Mouse (Mus musculus): ENCODE data around the gene Cyb5r3. TPM values are rescaled to one million over a fixed set of nuclear protein-coding genes. Genes with fewer than 3 reads are reported as not detected.
"Not testable (repeated sequence)": the region's sequence is repeated elsewhere in the genome, so short reads cannot be mapped to it uniquely, and the experiment has no call there.

Gene Cyb5r3
- polyA plus RNA-seq, 1 experiment from 2014 or later: 130 TPM

GRCm38 (mm10) chr15:83135654-83136053 lies 36.7 kb downstream of the Cyb5r3 start:
- Histone ChIP-seq H3K36me3 (ENCODE audit: control insufficient read depth, insufficient read depth, low read length) (peaks cover 41% of the 10 kb centered on the region), H3K4me1 (ENCODE audit: control insufficient read depth, insufficient read depth, low read depth, low read length) (no peaks in the 10 kb centered on the region), H3K4me3 (ENCODE audit: low read length) (no peak overlapping the region), H3K4me2 (ENCODE audit: low read length) (no peak overlapping the region), H3K9ac (ENCODE audit: low read depth, low read length) (no peak overlapping the region), H3K27me3 (replicated peaks; ENCODE audit: control insufficient read depth, insufficient read depth, low read length) (no peaks in the 10 kb centered on the region), H3K9me3 (ENCODE audit: control insufficient read depth, low read length) (no peaks in the 10 kb centered on the region), H3K27ac (ENCODE audit: low read depth, low read length) (no peak overlapping the region)
- 93% methylated on average over 2 of the region's 2 CpGs for WGBS
- no peak for ATAC-seq

GRCm38 (mm10) chr15:83134671-83135070 lies 37.7 kb downstream of the Cyb5r3 start:
- Histone ChIP-seq H3K27me3 (replicated peaks; ENCODE audit: control insufficient read depth, insufficient read depth, low read length) (no peaks in the 10 kb centered on the region), H3K9ac (ENCODE audit: low read depth, low read length) (no peak overlapping the region), H3K9me3 (ENCODE audit: control insufficient read depth, low read length) (no peaks in the 10 kb centered on the region), H3K4me1 (ENCODE audit: control insufficient read depth, insufficient read depth, low read depth, low read length) (no peaks in the 10 kb centered on the region), H3K36me3 (ENCODE audit: control insufficient read depth, insufficient read depth, low read length) (peaks cover 48% of the 10 kb centered on the region), H3K27ac (ENCODE audit: low read depth, low read length) (no peak overlapping the region), H3K4me2 (ENCODE audit: low read length) (no peak overlapping the region), H3K4me3 (ENCODE audit: low read length) (no peak overlapping the region)
- no peak for ATAC-seq
- 80% methylated on average over 6 of the region's 6 CpGs for WGBS

DNA sequence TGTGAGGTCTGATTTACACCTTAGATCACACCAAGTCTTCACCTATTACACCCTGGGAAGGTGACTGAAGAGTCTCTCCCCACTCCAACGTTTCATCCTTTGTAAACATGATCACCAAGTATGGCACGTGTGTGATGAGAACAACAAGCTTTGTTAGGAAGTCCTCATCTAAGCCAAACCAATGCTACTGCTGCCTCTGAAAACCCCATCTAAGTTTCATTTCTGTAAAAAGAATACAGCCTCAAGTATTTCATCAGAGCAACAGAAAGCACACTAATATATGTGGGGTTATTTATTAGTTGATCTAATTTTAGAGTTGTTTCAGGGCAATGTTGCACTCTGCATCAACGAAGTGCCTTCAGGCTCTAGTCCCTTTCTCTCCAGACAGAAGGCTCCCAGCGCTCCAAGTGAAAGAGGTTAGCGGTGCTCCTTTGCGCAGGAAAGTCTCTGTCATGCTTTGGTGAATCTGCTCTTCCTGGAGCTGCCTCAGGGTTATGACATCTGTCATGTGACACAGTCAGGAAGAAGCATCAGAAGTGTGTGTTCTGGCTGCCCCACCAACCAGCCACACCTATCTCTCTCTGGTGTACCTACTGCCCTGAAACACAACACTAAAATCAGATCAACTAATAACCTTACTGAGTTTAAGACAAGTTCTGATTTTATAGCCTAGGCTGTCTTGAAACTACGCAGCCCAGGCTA lies 42.7 kb downstream of the Cyb5r3 start:
- no peak overlapping the region for H3K4me3 ChIP-seq (ENCODE audit: low read length)
- H3K9me3 ChIP-seq (ENCODE audit: control insufficient read depth, low read length): no peaks in the 10 kb centered on the region
- H3K27me3 ChIP-seq (replicated peaks; ENCODE audit: control insufficient read depth, insufficient read depth, low read length): no peaks in the 10 kb centered on the region
- ATAC-seq: no peak
- H3K36me3 ChIP-seq (ENCODE audit: control insufficient read depth, insufficient read depth, low read length): peaks cover 70% of the 10 kb centered on the region
- H3K9ac ChIP-seq (ENCODE audit: low read depth, low read length): no peak overlapping the region
- H3K4me2 ChIP-seq (ENCODE audit: low read length): no peak overlapping the region
- 92% methylated on average over 7 of the region's 7 CpGs for WGBS
- H3K27ac ChIP-seq (ENCODE audit: low read depth, low read length): no peak overlapping the region
- H3K4me1 ChIP-seq (ENCODE audit: control insufficient read depth, insufficient read depth, low read depth, low read length): no peaks in the 10 kb centered on the region

GRCm38 (mm10) chr15:83127037-83127436 lies 45.4 kb downstream of the Cyb5r3 start:
- not testable (repeated sequence) for H3K27ac ChIP-seq (ENCODE audit: low read depth, low read length); H3K27me3 ChIP-seq (replicated peaks; ENCODE audit: control insufficient read depth, insufficient read depth, low read length); H3K9ac ChIP-seq (ENCODE audit: low read depth, low read length); H3K4me3 ChIP-seq (ENCODE audit: low read length); H3K9me3 ChIP-seq (ENCODE audit: control insufficient read depth, low read length); H3K4me2 ChIP-seq (ENCODE audit: low read length); ATAC-seq; H3K4me1 ChIP-seq (ENCODE audit: control insufficient read depth, insufficient read depth, low read depth, low read length)
- 46% methylated on average over 3 of the region's 3 CpGs for WGBS
- peaks cover 58% of the 10 kb centered on the region for H3K36me3 ChIP-seq (ENCODE audit: control insufficient read depth, insufficient read depth, low read length)

GRCm38 (mm10) chr15:83126582-83126981 lies 45.8 kb downstream of the Cyb5r3 start:
- Histone ChIP-seq H3K4me1 (ENCODE audit: control insufficient read depth, insufficient read depth, low read depth, low read length) (peaks cover 2% of the 10 kb centered on the region), H3K4me2 (ENCODE audit: low read length) (no peak overlapping the region), H3K9me3 (ENCODE audit: control insufficient read depth, low read length) (no peaks in the 10 kb centered on the region), H3K27ac (ENCODE audit: low read depth, low read length) (no peak overlapping the region), H3K36me3 (ENCODE audit: control insufficient read depth, insufficient read depth, low read length) (peaks cover 53% of the 10 kb centered on the region), H3K27me3 (replicated peaks; ENCODE audit: control insufficient read depth, insufficient read depth, low read length) (no peaks in the 10 kb centered on the region), H3K9ac (ENCODE audit: low read depth, low read length) (no peak overlapping the region), H3K4me3 (ENCODE audit: low read length) (no peak overlapping the region)
- WGBS: 77% methylated on average over 9 of the region's 9 CpGs
- ATAC-seq: no peak

GRCm38 (mm10) chr15:83124625-83125024 lies 47.8 kb downstream of the Cyb5r3 start:
- Histone ChIP-seq H3K4me1 (ENCODE audit: control insufficient read depth, insufficient read depth, low read depth, low read length) (peaks cover 7% of the 10 kb centered on the region), H3K9ac (ENCODE audit: low read depth, low read length) (no peak overlapping the region), H3K27me3 (replicated peaks; ENCODE audit: control insufficient read depth, insufficient read depth, low read length) (no peaks in the 10 kb centered on the region), H3K4me2 (ENCODE audit: low read length) (no peak overlapping the region), H3K36me3 (ENCODE audit: control insufficient read depth, insufficient read depth, low read length) (peaks cover 38% of the 10 kb centered on the region), H3K27ac (ENCODE audit: low read depth, low read length) (no peak overlapping the region), H3K9me3 (ENCODE audit: control insufficient read depth, low read length) (no peaks in the 10 kb centered on the region), H3K4me3 (ENCODE audit: low read length) (no peak overlapping the region)
- no peak for ATAC-seq
- WGBS: 65% methylated on average over 5 of the region's 5 CpGs

DNA sequence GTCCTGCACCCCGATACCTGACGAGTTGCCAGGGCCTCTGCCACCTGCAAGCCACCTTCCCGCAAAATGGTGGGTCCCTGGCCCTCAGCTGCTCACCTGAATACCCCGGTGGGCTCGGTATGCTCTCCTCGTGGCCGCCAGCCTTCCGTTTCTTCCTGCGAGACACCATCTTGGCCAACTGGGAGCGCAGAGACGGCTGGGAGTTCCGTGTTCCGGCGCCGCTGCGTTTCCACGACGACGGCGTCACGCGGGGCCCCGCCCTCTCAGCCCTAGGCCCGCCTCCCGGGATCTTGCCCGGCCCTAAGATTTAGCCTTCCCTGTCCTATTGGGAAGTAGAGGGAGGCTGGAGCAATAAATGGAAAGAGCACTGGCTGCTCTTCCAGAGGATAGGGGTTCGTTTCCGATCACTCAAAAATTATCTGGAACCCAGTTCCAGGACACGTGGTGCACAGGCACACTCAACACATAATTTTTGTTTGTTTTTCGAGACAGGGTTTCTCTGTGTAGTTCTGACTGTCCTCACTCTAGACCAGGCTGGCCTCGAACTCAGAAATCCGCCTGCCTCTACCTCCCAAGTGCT lies 49.7 kb downstream of the Cyb5r3 start, which contains the start of gene Rrp7a:
Gene Rrp7a, minus strand, starts transcription at position 236 of the 580 bp plus-strand sequence.
- ATAC-seq: peak; percentile 91
- peak within 1 kb of the TSS; percentile 78 for H3K4me2 ChIP-seq (ENCODE audit: low read length)
- peak within 1 kb of the TSS; percentile 87 for H3K9ac ChIP-seq (ENCODE audit: low read depth, low read length)
- peak within 1 kb of the TSS; percentile 83 for H3K27ac ChIP-seq (ENCODE audit: low read depth, low read length)
- peaks cover 28% of the 10 kb centered on the region for H3K36me3 ChIP-seq (ENCODE audit: control insufficient read depth, insufficient read depth, low read length)
- no peaks in the 10 kb centered on the region for H3K9me3 ChIP-seq (ENCODE audit: control insufficient read depth, low read length)
- H3K27me3 ChIP-seq (replicated peaks; ENCODE audit: control insufficient read depth, insufficient read depth, low read length): no peaks in the 10 kb centered on the region
- 10% methylated on average over 32 of the region's 32 CpGs for WGBS
- peaks cover 7% of the 10 kb centered on the region for H3K4me1 ChIP-seq (ENCODE audit: control insufficient read depth, insufficient read depth, low read depth, low read length)
- peak within 1 kb of the TSS; percentile 89 for H3K4me3 ChIP-seq (ENCODE audit: low read length)

DNA sequence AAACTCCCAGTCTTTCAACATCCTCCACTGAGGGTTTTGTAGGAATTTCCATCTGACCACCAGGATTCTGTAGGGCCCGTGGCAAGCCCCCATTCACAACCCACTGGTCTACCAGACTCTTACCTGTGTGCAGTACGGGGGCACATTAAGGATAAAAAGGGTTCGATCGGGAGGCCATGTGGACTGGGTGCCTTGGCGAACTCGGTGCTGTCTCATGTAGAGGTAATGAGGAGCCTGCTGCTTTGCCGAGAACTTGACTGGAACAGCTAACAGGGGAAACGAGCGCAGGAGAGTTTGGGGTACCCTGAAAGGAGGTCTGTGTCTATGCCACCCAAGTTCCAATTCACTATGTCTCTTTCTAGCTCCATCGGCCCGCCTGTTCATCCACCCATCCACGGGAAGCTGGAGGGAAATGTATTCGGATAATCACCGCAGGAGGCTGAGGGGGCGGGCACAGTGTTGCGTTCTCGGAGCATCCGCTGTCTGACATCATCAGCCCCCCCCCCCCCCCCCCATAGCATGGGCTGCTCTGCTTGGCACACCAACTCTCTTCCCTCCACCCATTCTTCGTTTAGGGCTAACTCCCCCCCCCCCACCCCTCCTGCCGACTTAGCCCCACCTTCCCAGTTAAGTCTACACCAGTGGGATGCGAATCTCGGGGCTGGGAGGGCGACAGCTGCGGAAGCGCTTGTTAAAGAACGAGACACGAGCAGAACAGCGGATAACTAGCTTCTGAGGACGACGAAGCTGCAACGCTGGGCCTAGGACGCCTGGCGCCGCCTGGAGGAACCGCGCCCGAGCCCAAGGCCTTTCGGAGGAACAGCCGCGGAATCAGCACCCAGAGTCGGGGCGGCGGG lies 50.5 kb downstream of the Cyb5r3 start:
- 2% methylated on average over 43 of the region's 43 CpGs for WGBS
- Histone ChIP-seq H3K4me2 (ENCODE audit: low read length) (peak overlapping the region; percentile 78), H3K4me3 (ENCODE audit: low read length) (peak overlapping the region; percentile 89), H3K27ac (ENCODE audit: low read depth, low read length) (peak overlapping the region; percentile 83), H3K27me3 (replicated peaks; ENCODE audit: control insufficient read depth, insufficient read depth, low read length) (no peaks in the 10 kb centered on the region), H3K4me1 (ENCODE audit: control insufficient read depth, insufficient read depth, low read depth, low read length) (peaks cover 7% of the 10 kb centered on the region), H3K9me3 (ENCODE audit: control insufficient read depth, low read length) (no peaks in the 10 kb centered on the region), H3K36me3 (ENCODE audit: control insufficient read depth, insufficient read depth, low read length) (peaks cover 30% of the 10 kb centered on the region), H3K9ac (ENCODE audit: low read depth, low read length) (peak overlapping the region; percentile 87)
- ATAC-seq: peak; percentile 53

GRCm38 (mm10) chr15:83118360-83118759 lies 54.0 kb downstream of the Cyb5r3 start:
- no peak for ATAC-seq
- peaks cover 12% of the 10 kb centered on the region for H3K4me1 ChIP-seq (ENCODE audit: control insufficient read depth, insufficient read depth, low read depth, low read length)
- H3K4me3 ChIP-seq (ENCODE audit: low read length): no peak overlapping the region
- 49% methylated on average over 7 of the region's 7 CpGs for whole genome bisulfite sequencing
- H3K27me3 ChIP-seq (replicated peaks; ENCODE audit: control insufficient read depth, insufficient read depth, low read length): no peaks in the 10 kb centered on the region
- peaks cover 14% of the 10 kb centered on the region for H3K36me3 ChIP-seq (ENCODE audit: control insufficient read depth, insufficient read depth, low read length)
- no peak overlapping the region for H3K9ac ChIP-seq (ENCODE audit: low read depth, low read length)
- H3K4me2 ChIP-seq (ENCODE audit: low read length): no peak overlapping the region
- no peak overlapping the region for H3K27ac ChIP-seq (ENCODE audit: low read depth, low read length)
- no peaks in the 10 kb centered on the region for H3K9me3 ChIP-seq (ENCODE audit: control insufficient read depth, low read length)

Data from hindbrain, embryonic 16.5 days (tissue).